Mouse (Mus musculus): ENCODE measurements at regions not wholly inside any gene's neighbourhood (a gene's known extent, or its start where the extent isn't known, plus 50 kb on each side); places are given as distances from the start of the nearest gene placed in this dataset.
"Not testable (repeated sequence)": the region's sequence is repeated elsewhere in the genome, so short reads cannot be mapped to it uniquely, and the experiment has no call there.

GRCm38 (mm10) chr4:29282169-29282568, 469.2 kb downstream of the Epha7 start:
- DNase-seq (ENCODE audit: extremely low spot score, low spot score) = no peak

GRCm38 (mm10) chr4:29301348-29301747, 488.4 kb downstream of the Epha7 start:
- DNase-seq (ENCODE audit: extremely low spot score, low spot score) = peak; percentile 20

- DNase-seq (ENCODE audit: extremely low spot score, low spot score) = no peak
These were observed 491.0 kb downstream of the Epha7 start for GRCm38 (mm10) chr4:29303951-29304350.

GRCm38 (mm10) chr4:29307245-29307644, 494.3 kb downstream of the Epha7 start:
- DNase-seq (ENCODE audit: extremely low spot score, low spot score) = no peak

- DNase-seq (ENCODE audit: extremely low spot score, low spot score) = no peak
These were observed 511.0 kb downstream of the Epha7 start for GRCm38 (mm10) chr4:29323921-29324320.

- no peak for DNase-seq (ENCODE audit: extremely low spot score, low spot score)
These were observed 516.2 kb downstream of the Epha7 start for GRCm38 (mm10) chr4:29329145-29329544.

- no peak for DNase-seq (ENCODE audit: extremely low spot score, low spot score)
These were observed 518.8 kb downstream of the Epha7 start for GRCm38 (mm10) chr4:29331747-29332146.

GRCm38 (mm10) chr4:29337245-29337644, 524.3 kb downstream of the Epha7 start:
- no peak for DNase-seq (ENCODE audit: extremely low spot score, low spot score)

- no peak for DNase-seq (ENCODE audit: extremely low spot score, low spot score)
These were observed 549.3 kb downstream of the Epha7 start for GRCm38 (mm10) chr4:29362191-29362590.

- DNase-seq (ENCODE audit: extremely low spot score, low spot score) = no peak
These were observed 576.4 kb downstream of the Epha7 start for GRCm38 (mm10) chr4:29389282-29389681.

GRCm38 (mm10) chr4:29390333-29390732, 577.4 kb downstream of the Epha7 start:
- DNase-seq (ENCODE audit: extremely low spot score, low spot score) = no peak

- DNase-seq (ENCODE audit: extremely low spot score, low spot score) = no peak
These were observed 589.2 kb downstream of the Epha7 start for GRCm38 (mm10) chr4:29402143-29402542.

- no peak for DNase-seq (ENCODE audit: extremely low spot score, low spot score)
These were observed 601.7 kb downstream of the Epha7 start for GRCm38 (mm10) chr4:29414616-29415015.

- DNase-seq (ENCODE audit: extremely low spot score, low spot score) = no peak
These were observed 607.4 kb downstream of the Epha7 start for GRCm38 (mm10) chr4:29420198-29420792.

- DNase-seq (ENCODE audit: extremely low spot score, low spot score) = not testable (repeated sequence)
These were observed 618.6 kb downstream of the Epha7 start for GRCm38 (mm10) chr4:29431493-29431892.

GRCm38 (mm10) chr4:29463329-29463728, 650.4 kb downstream of the Epha7 start:
- no peak for DNase-seq (ENCODE audit: extremely low spot score, low spot score)

GRCm38 (mm10) chr4:29466315-29466714, 653.4 kb downstream of the Epha7 start:
- no peak for DNase-seq (ENCODE audit: extremely low spot score, low spot score)

- DNase-seq (ENCODE audit: extremely low spot score, low spot score) = no peak
These were observed 667.6 kb downstream of the Epha7 start for GRCm38 (mm10) chr4:29480384-29481092.

- no peak for DNase-seq (ENCODE audit: extremely low spot score, low spot score)
These were observed 668.3 kb downstream of the Epha7 start for GRCm38 (mm10) chr4:29481093-29481715.

- DNase-seq (ENCODE audit: extremely low spot score, low spot score) = no peak
These were observed 669.5 kb downstream of the Epha7 start for GRCm38 (mm10) chr4:29482407-29482806.

GRCm38 (mm10) chr4:29500844-29501243, 687.9 kb downstream of the Epha7 start:
- no peak for DNase-seq (ENCODE audit: extremely low spot score, low spot score)

GRCm38 (mm10) chr4:29525051-29525450, 712.1 kb downstream of the Epha7 start:
- DNase-seq (ENCODE audit: extremely low spot score, low spot score) = no peak
